In the genomic region with DNA sequence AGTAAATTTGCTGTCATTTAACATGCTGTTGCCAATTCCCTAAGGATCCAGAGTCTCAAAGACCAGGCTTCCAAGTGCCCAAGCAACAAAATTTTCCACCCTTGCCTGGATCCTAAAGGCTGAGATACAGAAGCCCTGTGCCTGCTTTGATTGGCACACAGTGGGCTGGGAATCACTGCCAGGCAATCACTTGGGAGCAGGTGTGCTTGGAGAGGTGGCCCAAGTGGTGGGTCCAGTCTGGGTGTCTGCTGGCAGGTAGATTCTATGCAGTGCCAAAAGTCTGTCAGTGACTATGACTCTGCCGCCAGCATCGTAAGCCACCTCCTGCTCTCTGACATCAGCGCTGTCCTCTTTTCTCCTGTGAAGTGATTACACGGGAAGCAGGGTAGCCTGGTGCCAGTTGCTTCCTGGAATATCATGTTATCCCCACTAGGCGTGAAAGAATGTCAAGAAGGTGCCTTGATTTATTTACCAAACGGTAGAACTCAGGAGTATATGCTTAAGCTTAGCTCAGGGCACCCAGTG, we compare ENCODE assay signal across 22 mouse cellular contexts. TPM values are rescaled to one million over a fixed set of nuclear protein-coding genes. Genes with fewer than 3 reads are reported as not detected.
DNase-seq lines count a peak whose midpoint lies in the region; ATAC-seq and TF ChIP-seq lines count a peak whose summit lies in the region.
"Had no signal": no experiment of that assay in that cellular context is flagged by ENCODE, and none has a peak within 500 bp of the region (broad histone marks: within the 10 kb centered on the region; RNA-seq: fewer than 3 reads in every experiment).

No protein-coding gene starts in this region.

- intact Hi-C loops in heart, postnatal 10 days (cut with DNase I): no loop called here

- H3K36me3 ChIP-seq in kidney, adult 2 months (ENCODE audit: control insufficient read depth, insufficient read depth, low read length): no peaks in the 10 kb centered on the region
- no peaks in the 10 kb centered on the region for H3K36me3 ChIP-seq in lung, postnatal 0 days (ENCODE audit: insufficient read depth, low read length)
- H3K36me3 ChIP-seq: G1E; intestine, embryonic 15.5 days; limb, embryonic 12.5 days; lung, embryonic 15.5 days had no signal

- no peak for TF ChIP-seq POLR2A in kidney, adult 2 months (IDR thresholded peaks at IDR 0.05; ENCODE audit: low read depth, low read length)

- H3K4me1 ChIP-seq in kidney, adult 2 months (ENCODE audit: control insufficient read depth, insufficient read depth, low read length): 0 out of 2 replicates have a peak, but pooled peaks cover 3% of the 10 kb centered on the region
- no peaks in the 10 kb centered on the region; the same call in 1 of the 2 replicates for H3K4me1 ChIP-seq in lung, postnatal 0 days (ENCODE audit: insufficient read depth, low read depth, low read length)

- ATAC-seq in lung, postnatal 0 days: peak; percentile 50; the same call in 1 of the 2 replicates
- ATAC-seq: activated CD4-positive, CD25-positive, alpha-beta regulatory T cell, adult 4 months had no signal

- H3K27me3 ChIP-seq in kidney, adult 2 months (replicated peaks; ENCODE audit: control insufficient read depth, insufficient read depth, low read length): no peaks in the 10 kb centered on the region
- H3K27me3 ChIP-seq in lung, postnatal 0 days (replicated peaks; ENCODE audit: insufficient read depth, low read length): no peaks in the 10 kb centered on the region
- H3K27me3 ChIP-seq: intestine, embryonic 15.5 days; lung, embryonic 15.5 days had no signal

- 48% methylated on average over 6 of the region's 6 CpGs for WGBS in kidney, adult 2 months
- WGBS in lung, postnatal 0 days: 30% methylated on average over 6 of the region's 6 CpGs

- no peak overlapping the region for H3K4me2 ChIP-seq in lung, postnatal 0 days (replicated peaks; ENCODE audit: low read depth, low read length)
- H3K4me2 ChIP-seq: hindbrain, embryonic 14.5 days; limb, embryonic 12.5 days; lung, embryonic 15.5 days; midbrain, embryonic 11.5 days had no signal

- peak overlapping the region; percentile 76 for H3K27ac ChIP-seq in kidney, adult 2 months (ENCODE audit: insufficient read depth, low read depth, low read length)
- H3K27ac ChIP-seq in lung, postnatal 0 days (ENCODE audit: low read length): no peak overlapping the region
- H3K27ac ChIP-seq: hindbrain, embryonic 14.5 days; intestine, embryonic 15.5 days; limb, embryonic 12.5 days; liver, embryonic 14.5 days; lung, embryonic 15.5 days had no signal

- TF ChIP-seq EP300 in lung, postnatal 0 days (IDR thresholded peaks at IDR 0.05): no peak

- no peak overlapping the region for H3K9ac ChIP-seq in lung, postnatal 0 days (replicated peaks; ENCODE audit: low read depth)
- H3K9ac ChIP-seq: hindbrain, embryonic 14.5 days; intestine, embryonic 15.5 days; limb, embryonic 12.5 days; liver, embryonic 14.5 days; lung, embryonic 15.5 days had no signal

- no peak overlapping the region for H3K4me3 ChIP-seq in kidney, adult 2 months (ENCODE audit: insufficient read depth, low read depth, low read length)
- H3K4me3 ChIP-seq in lung, postnatal 0 days (ENCODE audit: low read depth, low read length): no peak overlapping the region
- H3K4me3 ChIP-seq: intestine, embryonic 15.5 days; limb, embryonic 12.5 days; lung, embryonic 15.5 days had no signal

- peak; percentile 81 to 83 for DNase-seq in cerebellum, postnatal 14 days
- no peak for DNase-seq in cerebellum, adult 18-20 months
- DNase-seq in heart, adult 11 months: peak; percentile 81
- no peak for DNase-seq in heart, postnatal 10 days
- peak; percentile 20 for DNase-seq in kidney, adult 2 months
- DNase-seq in kidney, adult 11 months: no peak
- DNase-seq in lung, postnatal 0 days (ENCODE audit: low spot score): peak; percentile 29
- no peak for DNase-seq in lung, postnatal 10 days
- DNase-seq: adrenal gland, postnatal 10 days; cerebellum, adult 9-10 months; gastrocnemius, postnatal 36 days; retina, postnatal 1 day; thymus, postnatal 14 days had no signal

- no peaks in the 10 kb centered on the region for H3K9me3 ChIP-seq in lung, postnatal 0 days (ENCODE audit: low read length)
- H3K9me3 ChIP-seq: G1E; intestine, embryonic 15.5 days; limb, embryonic 12.5 days; lung, embryonic 15.5 days had no signal

- TF ChIP-seq CTCF in kidney, adult 2 months (conservative IDR thresholded peaks at IDR 0.05; ENCODE audit: insufficient read depth, insufficient read length, low read depth, low read length): no peak
- TF ChIP-seq CTCF in lung, postnatal 0 days (IDR thresholded peaks at IDR 0.05): no peak

RNA-seq across cellular contexts. Expression of a gene that starts 3.8 kb away (rescaled TPM):
- total RNA-seq in heart, postnatal 10 days (2021): 1 to 10 TPM; 3.3 to 3.6 TPM
- 0.16 TPM in 1 of 2 replicates, not detected in the other for polyA plus RNA-seq in kidney, adult 2 months (2012; rRNA removed)
- polyA plus RNA-seq in lung, postnatal 0 days (2015; fragmentation: Nextera tagmentation; extraction: Ambion mirVana): 0.93 and 0.95 TPM in 2 replicates
- polyA plus RNA-seq: large intestine, adult 2 months had no signal

Comparison
In these comparisons a context has a peak if more than half of its experiments do, and no peak if none do; other contexts are left out.
1. DNase-seq: peak in cerebellum, postnatal 14 days (2 of 2), heart, adult 11 months (single experiment), kidney, adult 2 months (single experiment) and lung, postnatal 0 days (single experiment); none in cerebellum, adult 18-20 months (0 of 2), heart, postnatal 10 days (0 of 2), kidney, adult 11 months (single experiment) and lung, postnatal 10 days (single experiment).